Mouse (Mus musculus): ENCODE data around the gene En1. TPM values are rescaled to one million over a fixed set of nuclear protein-coding genes. Genes with fewer than 3 reads are reported as not detected.

Gene En1
- polyA plus RNA-seq, 1 experiment: not detected

DNA sequence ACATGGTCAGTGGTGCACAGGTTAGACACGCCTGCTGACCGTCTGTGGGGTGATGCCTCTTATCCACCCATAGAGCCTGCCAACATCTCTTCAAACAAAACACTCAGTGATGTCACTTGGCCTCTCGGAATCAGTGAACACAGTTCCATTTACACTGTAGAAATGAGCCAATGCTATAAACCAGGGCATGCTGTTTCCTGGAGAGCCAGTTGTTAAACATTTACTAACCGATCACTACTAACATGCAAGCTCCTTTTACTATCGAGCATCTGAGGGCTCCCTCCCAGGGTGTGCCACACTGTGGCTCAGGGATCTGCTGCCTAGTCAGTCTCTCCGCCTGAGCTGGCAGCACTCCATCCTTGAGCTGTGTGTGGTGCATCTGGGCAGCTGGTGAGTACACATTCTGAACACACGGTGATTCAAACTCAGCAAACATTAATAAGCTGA, 52.8 kb downstream of the En1 start:
- DNase-seq (ENCODE audit: low read depth in 1 of 2, low spot score in 2 of 2): no peak
- Histone ChIP-seq H3K27ac (ENCODE audit: insufficient read depth, low read length) (no peak overlapping the region), H3K4me1 (ENCODE audit: control insufficient read depth, insufficient read depth, insufficient read length) (no peaks in the 10 kb centered on the region), H3K27me3 (ENCODE audit: control insufficient read depth, insufficient read depth, low read length) (no peaks in the 10 kb centered on the region), H3K36me3 (ENCODE audit: control insufficient read depth, insufficient read depth, low read length) (no peaks in the 10 kb centered on the region), H3K4me3 (ENCODE audit: extremely low read depth, insufficient read depth, insufficient read length) (no peak overlapping the region)
- no peak for TF ChIP-seq CTCF (IDR thresholded peaks at IDR 0.05; ENCODE audit: extremely low read depth, insufficient read depth, insufficient read length, insufficient replicate concordance)
- WGBS: 87% methylated on average over 7 of the region's 7 CpGs

Other genes starting within 250 kb of the En1 start
- 15.1 and 35.3 TPM in 2 replicates for gene Marco, start 97.4 kb upstream of the En1 start, polyA plus RNA-seq (2012; rRNA removed)